35 mouse cellular contexts compared by ENCODE assay signal in the genomic region with DNA sequence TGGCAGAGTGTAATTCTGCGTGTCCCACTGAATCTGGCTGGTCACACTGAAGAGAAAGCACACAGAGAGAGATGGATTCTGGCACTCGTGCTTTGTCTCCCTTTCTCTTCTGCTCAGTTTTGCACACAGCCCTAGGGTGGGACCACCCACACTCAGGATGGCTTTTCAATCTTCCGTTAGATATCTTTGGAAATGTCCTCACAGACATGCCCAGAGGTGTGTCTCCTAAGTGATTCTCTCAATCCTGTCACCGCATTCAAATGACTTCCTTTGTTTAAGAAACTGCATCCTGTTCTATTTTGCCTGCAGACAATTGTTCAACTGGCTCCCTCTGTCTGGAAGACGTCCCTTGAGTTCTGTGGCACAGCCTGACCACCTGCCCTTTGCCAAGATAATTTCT.
DNase-seq lines count a peak whose midpoint lies in the region; ATAC-seq lines count a peak whose summit lies in the region.
"Had no signal": no experiment of that assay in that cellular context is flagged by ENCODE, and none has a peak within 500 bp of the region (broad histone marks: within the 10 kb centered on the region; RNA-seq: fewer than 3 reads in every experiment).

No protein-coding gene starts in this region.

- no peak overlapping the region for H3K9ac ChIP-seq in hindbrain, embryonic 13.5 days
- H3K9ac ChIP-seq: forebrain, embryonic 12.5 days; forebrain, postnatal 0 days; intestine, embryonic 15.5 days; limb, embryonic 15.5 days; liver, embryonic 13.5 days; midbrain, embryonic 12.5 days; neural tube, embryonic 15.5 days had no signal

- WGBS in hindbrain, embryonic 10.5 days = 42% methylated on average over 5 of the region's 5 CpGs
- 20% methylated on average over 5 of the region's 5 CpGs for WGBS in hindbrain, embryonic 13.5 days

- DNase-seq in hindbrain, embryonic 10.5 days (ENCODE audit: low spot score) = no peak
- DNase-seq in retina, postnatal 1 day = peak; percentile 27
- DNase-seq in retina, embryonic 14.5 days (ENCODE audit: low spot score) = no peak
- peak; percentile 4 for DNase-seq in lung, postnatal 14 days
- no peak for DNase-seq in thymus, postnatal 10 days (ENCODE audit: low spot score in 2 of 2)
- DNase-seq in urinary bladder, postnatal 36 days (ENCODE audit: low spot score in 2 of 2) = no peak
- DNase-seq: adrenal gland, adult 2 months; adrenal gland, postnatal 36 days; cerebellum, adult 2 months; cerebellum, postnatal 14 days; forebrain, postnatal 0 days; gastrocnemius, postnatal 14 days; heart, adult 18-20 months; heart, postnatal 4 days; kidney, adult 2 months; kidney, postnatal 4 days; liver, embryonic 13.5 days; right cerebral cortex, adult 18-20 months; right cerebral cortex, postnatal 4 days; thymus, adult 18-20 months; thymus, postnatal 36 days had no signal

- no peaks in the 10 kb centered on the region for H3K27me3 ChIP-seq in hindbrain, embryonic 10.5 days (ENCODE audit: insufficient read depth, poor library complexity, severe bottlenecking)
- no peaks in the 10 kb centered on the region for H3K27me3 ChIP-seq in hindbrain, embryonic 13.5 days
- H3K27me3 ChIP-seq: forebrain, embryonic 12.5 days; intestine, embryonic 15.5 days; limb, embryonic 15.5 days; liver, embryonic 13.5 days; midbrain, embryonic 12.5 days; neural tube, embryonic 15.5 days; Patski had no signal

- no peak overlapping the region for H3K4me3 ChIP-seq in hindbrain, embryonic 10.5 days
- no peak overlapping the region for H3K4me3 ChIP-seq in hindbrain, embryonic 13.5 days
- H3K4me3 ChIP-seq: erythroblast, embryonic 14.5 days; forebrain, embryonic 12.5 days; intestine, embryonic 15.5 days; limb, embryonic 10.5 days; limb, embryonic 15.5 days; liver, embryonic 13.5 days; midbrain, embryonic 12.5 days; neural tube, embryonic 15.5 days had no signal

- H3K4me1 ChIP-seq in hindbrain, embryonic 10.5 days (replicated peaks) = peaks cover 12% of the 10 kb centered on the region; the same call in 1 of the 2 replicates
- H3K4me1 ChIP-seq in hindbrain, embryonic 13.5 days (replicated peaks) = peaks cover 10% of the 10 kb centered on the region
- H3K4me1 ChIP-seq: intestine, embryonic 15.5 days; limb, embryonic 15.5 days; liver, embryonic 13.5 days; neural tube, embryonic 15.5 days had no signal

- H3K9me3 ChIP-seq in hindbrain, embryonic 10.5 days = no peaks in the 10 kb centered on the region
- no peaks in the 10 kb centered on the region for H3K9me3 ChIP-seq in hindbrain, embryonic 13.5 days
- H3K9me3 ChIP-seq: forebrain, embryonic 12.5 days; intestine, embryonic 15.5 days; limb, embryonic 10.5 days; limb, embryonic 15.5 days; liver, embryonic 13.5 days; midbrain, embryonic 12.5 days; neural tube, embryonic 15.5 days had no signal

- no peak overlapping the region for H3K4me2 ChIP-seq in hindbrain, embryonic 13.5 days
- H3K4me2 ChIP-seq: forebrain, embryonic 12.5 days; heart, embryonic 11.5 days; intestine, embryonic 15.5 days; limb, embryonic 15.5 days; liver, embryonic 13.5 days; midbrain, embryonic 12.5 days; neural tube, embryonic 15.5 days had no signal

- H3K27ac ChIP-seq in hindbrain, embryonic 10.5 days = 0 out of 2 replicates have a peak overlapping the region, but pooled peaks have one; percentile 46
- no peak overlapping the region for H3K27ac ChIP-seq in hindbrain, embryonic 13.5 days
- H3K27ac ChIP-seq: forebrain, embryonic 12.5 days; hindbrain, postnatal 0 days; intestine, embryonic 15.5 days; kidney, postnatal 0 days; limb, embryonic 10.5 days; limb, embryonic 15.5 days; liver, embryonic 13.5 days; midbrain, embryonic 12.5 days; neural tube, embryonic 15.5 days; stomach, postnatal 0 days had no signal

- H3K36me3 ChIP-seq in hindbrain, embryonic 10.5 days = no peaks in the 10 kb centered on the region
- H3K36me3 ChIP-seq in hindbrain, embryonic 13.5 days = no peaks in the 10 kb centered on the region
- H3K36me3 ChIP-seq: forebrain, embryonic 12.5 days; intestine, embryonic 15.5 days; limb, embryonic 10.5 days; limb, embryonic 15.5 days; liver, embryonic 13.5 days; midbrain, embryonic 12.5 days; neural tube, embryonic 15.5 days had no signal

- no peak for ATAC-seq in hindbrain, embryonic 13.5 days (ENCODE audit: low FRiP score)
- ATAC-seq: activated CD4-positive, CD25-positive, alpha-beta regulatory T cell, adult 4 months; forebrain, postnatal 0 days; hindbrain, postnatal 0 days; intestine, embryonic 15.5 days; Patski had no signal

Comparison
In these comparisons a context has a peak if more than half of its experiments do, and no peak if none do; other contexts are left out.
1. DNase-seq: peak in retina, postnatal 1 day (single experiment) and lung, postnatal 14 days (single experiment); none in hindbrain, embryonic 10.5 days (single experiment), retina, embryonic 14.5 days (single experiment), thymus, postnatal 10 days (0 of 2) and urinary bladder, postnatal 36 days (0 of 2).